Comparison of ENCODE assay signal across 7 mouse cellular contexts in the genomic region with DNA sequence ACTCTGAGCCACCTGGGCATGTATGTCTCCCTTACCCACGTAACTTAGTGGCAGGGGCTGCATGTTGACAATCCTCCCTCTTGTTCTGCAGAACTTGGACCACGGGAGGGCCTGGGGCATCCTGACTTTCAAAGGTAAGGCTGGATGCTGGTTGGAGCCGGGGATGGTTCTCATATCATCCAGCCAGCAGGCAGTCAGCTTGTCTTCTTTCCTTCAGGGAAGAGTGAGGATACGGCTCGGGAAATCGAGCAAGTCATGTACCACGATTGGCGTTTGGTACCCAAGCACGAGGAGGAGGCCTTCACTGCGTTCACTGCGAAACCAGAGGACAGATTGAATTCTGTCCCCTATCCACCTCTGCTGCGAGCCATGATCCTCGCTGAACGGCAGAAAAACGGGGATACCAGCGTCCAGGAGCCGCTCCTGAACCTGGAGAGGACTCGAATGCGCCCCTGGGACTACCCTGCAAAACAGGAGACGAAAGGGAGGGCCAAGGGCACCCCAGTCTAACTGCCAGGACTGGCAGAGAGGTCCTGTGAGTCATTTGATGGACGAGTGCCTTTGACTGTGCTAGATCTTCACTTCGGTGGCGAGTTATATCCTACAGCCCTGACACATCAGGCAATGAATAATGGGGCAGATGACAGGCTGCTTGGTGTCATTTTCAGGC. TPM values are rescaled to one million over a fixed set of nuclear protein-coding genes. Genes with fewer than 3 reads are reported as not detected.
DNase-seq lines count a peak whose midpoint lies in the region; ATAC-seq and TF ChIP-seq lines count a peak whose summit lies in the region.

No protein-coding gene starts in this region.

- no peak for TF ChIP-seq POLR2A in bone marrow macrophage, adult 2 months (IDR thresholded peaks at IDR 0.05; ENCODE audit: borderline replicate concordance, low read depth, low read length)

- peak overlapping the region; percentile 96 for H3K9ac ChIP-seq in lung, embryonic 16.5 days (ENCODE audit: low read length)
- peak overlapping the region; percentile 90 for H3K9ac ChIP-seq in heart, postnatal 0 days (replicated peaks; ENCODE audit: low read depth, low read length)
- peak overlapping the region; percentile 90 for H3K9ac ChIP-seq in midbrain, embryonic 11.5 days (ENCODE audit: low read length)

- H3K27me3 ChIP-seq in lung, embryonic 16.5 days (ENCODE audit: control insufficient read depth, insufficient read depth, low read depth, low read length) = no peaks in the 10 kb centered on the region
- H3K27me3 ChIP-seq in heart, postnatal 0 days (ENCODE audit: control insufficient read depth, insufficient read depth, low read length) = no peaks in the 10 kb centered on the region
- H3K27me3 ChIP-seq in midbrain, embryonic 11.5 days (ENCODE audit: control insufficient read depth, insufficient read depth, low read length) = no peaks in the 10 kb centered on the region

- 7% methylated on average over 23 of the region's 23 CpGs for WGBS in lung, embryonic 16.5 days
- 9% methylated on average over 23 of the region's 23 CpGs for WGBS in heart, postnatal 0 days
- 12% methylated on average over 23 of the region's 23 CpGs for WGBS in midbrain, embryonic 11.5 days

- no peaks in the 10 kb centered on the region for H3K9me3 ChIP-seq in lung, embryonic 16.5 days (ENCODE audit: control insufficient read depth, low read length)
- no peaks in the 10 kb centered on the region for H3K9me3 ChIP-seq in heart, postnatal 0 days (replicated peaks; ENCODE audit: control insufficient read depth, low read length)
- no peaks in the 10 kb centered on the region for H3K9me3 ChIP-seq in midbrain, embryonic 11.5 days (ENCODE audit: control insufficient read depth, low read length)

- peak overlapping the region; percentile 97 for H3K4me2 ChIP-seq in lung, embryonic 16.5 days (ENCODE audit: low read depth, low read length)
- peak overlapping the region; percentile 97 for H3K4me2 ChIP-seq in heart, postnatal 0 days (ENCODE audit: low read depth, low read length)
- H3K4me2 ChIP-seq in midbrain, embryonic 11.5 days = peak overlapping the region; percentile 70

- H3K4me3 ChIP-seq in lung, embryonic 16.5 days (ENCODE audit: low read length) = peak overlapping the region; percentile 61
- H3K4me3 ChIP-seq in bone marrow macrophage, adult 2 months (ENCODE audit: insufficient read depth, low read length) = peak overlapping the region; percentile 100
- H3K4me3 ChIP-seq in heart, postnatal 0 days (ENCODE audit: low read depth, low read length) = peak overlapping the region; percentile 71
- H3K4me3 ChIP-seq in midbrain, embryonic 11.5 days (ENCODE audit: low read depth, low read length) = peak overlapping the region; percentile 90

- peaks cover 21% of the 10 kb centered on the region for H3K4me1 ChIP-seq in lung, embryonic 16.5 days (replicated peaks; ENCODE audit: control insufficient read depth, insufficient read depth, low read length)
- H3K4me1 ChIP-seq in bone marrow macrophage, adult 2 months (ENCODE audit: control insufficient read depth, insufficient read depth, low read length) = 0 out of 2 replicates have a peak, but pooled peaks cover 4% of the 10 kb centered on the region
- peaks cover 20% of the 10 kb centered on the region; the same call in 1 of the 2 replicates for H3K4me1 ChIP-seq in heart, postnatal 0 days (ENCODE audit: control insufficient read depth, insufficient read depth)
- peaks cover 25% of the 10 kb centered on the region for H3K4me1 ChIP-seq in midbrain, embryonic 11.5 days (ENCODE audit: control insufficient read depth, insufficient read depth, low read length)

- H3K36me3 ChIP-seq in lung, embryonic 16.5 days (ENCODE audit: control insufficient read depth, insufficient read depth, low read length) = peaks cover 39% of the 10 kb centered on the region
- peaks cover 58% of the 10 kb centered on the region for H3K36me3 ChIP-seq in heart, postnatal 0 days (replicated peaks; ENCODE audit: control insufficient read depth, insufficient read depth, low read length)
- peaks cover 35% of the 10 kb centered on the region for H3K36me3 ChIP-seq in midbrain, embryonic 11.5 days (ENCODE audit: control insufficient read depth, insufficient read depth, low read length)

- TF ChIP-seq CTCF in bone marrow macrophage, adult 2 months (IDR thresholded peaks at IDR 0.05; ENCODE audit: low read depth, low read length) = no peak
- no peak for TF ChIP-seq CTCF in heart, postnatal 0 days (IDR thresholded peaks at IDR 0.05; ENCODE audit: low read depth)

- ATAC-seq in lung, embryonic 16.5 days (ENCODE audit: low read depth) = no peak
- ATAC-seq in heart, postnatal 0 days (ENCODE audit: insufficient read depth, low read depth) = no peak
- ATAC-seq in midbrain, embryonic 11.5 days (ENCODE audit: low FRiP score) = 0 out of 2 replicates have a peak, but pooled peaks have one; percentile 1

- peak overlapping the region; percentile 86 for H3K27ac ChIP-seq in lung, embryonic 16.5 days (ENCODE audit: low read length)
- peak overlapping the region; percentile 59 for H3K27ac ChIP-seq in bone marrow macrophage, adult 2 months (ENCODE audit: insufficient read depth, low read depth, low read length)
- H3K27ac ChIP-seq in heart, postnatal 0 days (ENCODE audit: low read depth) = peak overlapping the region; percentile 83
- no peak overlapping the region for H3K27ac ChIP-seq in midbrain, embryonic 11.5 days (ENCODE audit: low read depth, low read length)

- TF ChIP-seq EP300 in heart, postnatal 0 days (IDR thresholded peaks at IDR 0.05; ENCODE audit: low read depth) = no peak

- DNase-seq in lung, postnatal 4 days = no peak
- no peak for DNase-seq in heart, postnatal 0 days (ENCODE audit: low spot score)
- DNase-seq in midbrain, embryonic 11.5 days (ENCODE audit: low spot score, missing footprints) = peak; percentile 92
- DNase-seq in urinary bladder, postnatal 10 days (ENCODE audit: low spot score) = no peak
- DNase-seq in ovary, postnatal 10 days (ENCODE audit: low spot score) = no peak

RNA-seq across cellular contexts. Expression of a gene that starts 0.6 kb away (rescaled TPM):
- polyA plus RNA-seq in lung, embryonic 16.5 days (2015; fragmentation: Nextera tagmentation; extraction: Ambion mirVana) = 74.7 and 74.9 TPM in 2 replicates
- 37.2 and 38.5 TPM in 2 replicates for polyA plus RNA-seq in bone marrow macrophage, adult 2 months (2012; ENCODE audit: insufficient read depth, insufficient read length, missing spikeins)
- total RNA-seq in heart, postnatal 0 days (2014; rRNA removed; ENCODE audit: low replicate concordance) = 58.4 and 60.4 TPM in 2 replicates
- polyA plus RNA-seq in heart, postnatal 0 days (2015; fragmentation: Nextera tagmentation; extraction: Ambion mirVana) = 40.8 and 41.1 TPM in 2 replicates
- 48.0 and 49.5 TPM in 2 replicates for polyA plus RNA-seq in midbrain, embryonic 11.5 days (2014; fragmentation: Nextera tagmentation; extraction: Ambion mirVana)

RNA-seq across cellular contexts. Expression of a gene that starts 0.8 kb away (rescaled TPM):
- 82.8 and 89.0 TPM in 2 replicates for polyA plus RNA-seq in lung, embryonic 16.5 days (2015; fragmentation: Nextera tagmentation; extraction: Ambion mirVana)
- 25.6 and 34.9 TPM in 2 replicates for polyA plus RNA-seq in bone marrow macrophage, adult 2 months (2012; ENCODE audit: insufficient read depth, insufficient read length, missing spikeins)
- total RNA-seq in heart, postnatal 0 days (2014; rRNA removed; ENCODE audit: low replicate concordance) = 64.0 and 76.7 TPM in 2 replicates
- polyA plus RNA-seq in heart, postnatal 0 days (2015; fragmentation: Nextera tagmentation; extraction: Ambion mirVana) = 135 and 147 TPM in 2 replicates
- 68.6 and 73.2 TPM in 2 replicates for polyA plus RNA-seq in midbrain, embryonic 11.5 days (2014; fragmentation: Nextera tagmentation; extraction: Ambion mirVana)

RNA-seq across cellular contexts. Expression of a gene that starts 0.8 kb away (rescaled TPM):
- 28.4 and 29.1 TPM in 2 replicates for polyA plus RNA-seq in lung, embryonic 16.5 days (2015; fragmentation: Nextera tagmentation; extraction: Ambion mirVana)
- 5.9 and 7.1 TPM in 2 replicates for polyA plus RNA-seq in bone marrow macrophage, adult 2 months (2012; ENCODE audit: insufficient read depth, insufficient read length, missing spikeins)
- 23.6 and 28.2 TPM in 2 replicates for total RNA-seq in heart, postnatal 0 days (2014; rRNA removed; ENCODE audit: low replicate concordance)
- 14.8 and 15.5 TPM in 2 replicates for polyA plus RNA-seq in heart, postnatal 0 days (2015; fragmentation: Nextera tagmentation; extraction: Ambion mirVana)
- 18.4 and 20.8 TPM in 2 replicates for polyA plus RNA-seq in midbrain, embryonic 11.5 days (2014; fragmentation: Nextera tagmentation; extraction: Ambion mirVana)

RNA-seq across cellular contexts. Expression of a gene that starts 9.3 kb away (rescaled TPM):
- polyA plus RNA-seq in lung, embryonic 16.5 days (2015; fragmentation: Nextera tagmentation; extraction: Ambion mirVana) = 41.1 and 43.3 TPM in 2 replicates
- 20.2 and 21.3 TPM in 2 replicates for polyA plus RNA-seq in bone marrow macrophage, adult 2 months (2012; ENCODE audit: insufficient read depth, insufficient read length, missing spikeins)
- total RNA-seq in heart, postnatal 0 days (2014; rRNA removed; ENCODE audit: low replicate concordance) = 53.2 and 74.6 TPM in 2 replicates
- polyA plus RNA-seq in heart, postnatal 0 days (2015; fragmentation: Nextera tagmentation; extraction: Ambion mirVana) = 35.8 and 40.2 TPM in 2 replicates
- polyA plus RNA-seq in midbrain, embryonic 11.5 days (2014; fragmentation: Nextera tagmentation; extraction: Ambion mirVana) = 37.3 and 44.4 TPM in 2 replicates

RNA-seq across cellular contexts. Expression of a gene that starts 9.6 kb away (rescaled TPM):
- polyA plus RNA-seq in lung, embryonic 16.5 days (2015; fragmentation: Nextera tagmentation; extraction: Ambion mirVana) = 48.5 and 55.0 TPM in 2 replicates
- 39.0 and 40.3 TPM in 2 replicates for polyA plus RNA-seq in bone marrow macrophage, adult 2 months (2012; ENCODE audit: insufficient read depth, insufficient read length, missing spikeins)
- 36.6 and 44.9 TPM in 2 replicates for total RNA-seq in heart, postnatal 0 days (2014; rRNA removed; ENCODE audit: low replicate concordance)
- polyA plus RNA-seq in heart, postnatal 0 days (2015; fragmentation: Nextera tagmentation; extraction: Ambion mirVana) = 29.8 and 31.3 TPM in 2 replicates
- 70.4 and 73.8 TPM in 2 replicates for polyA plus RNA-seq in midbrain, embryonic 11.5 days (2014; fragmentation: Nextera tagmentation; extraction: Ambion mirVana)
